Mouse (Mus musculus): ENCODE data around the gene Ddb2. TPM values are rescaled to one million over a fixed set of nuclear protein-coding genes. Genes with fewer than 3 reads are reported as not detected.
A peak's percentile ranks its signal among the peaks of the same experiment; 100 is the strongest.

Ddb2 gene
- polyA plus RNA-seq, 1 experiment = 3.3 TPM

GRCm38 (mm10) chr2:91183711-91184405 lies 52.9 kb downstream of the Ddb2 start, which contains the start of gene Madd:
Gene Madd, minus strand, starts transcription at chr2:91183837.
- Histone ChIP-seq H3K27ac (ENCODE audit: insufficient read depth, low read depth, low read length) (peak within 1 kb of the TSS; percentile 66), H3K4me3 (ENCODE audit: low read depth, low read length) (peak within 1 kb of the TSS; percentile 82), H3K4me1 (ENCODE audit: control insufficient read depth, insufficient read depth, insufficient read length, low read length) (peaks cover 13% of the 10 kb centered on the region), H3K27me3 (ENCODE audit: control insufficient read depth, insufficient read depth, low read length) (no peaks in the 10 kb centered on the region), H3K36me3 (ENCODE audit: control insufficient read depth, insufficient read depth, low read length) (peaks cover 6% of the 10 kb centered on the region; the same call in 1 of the 2 replicates)
- WGBS = 47% methylated on average over 15 of the region's 15 CpGs
- TF ChIP-seq CTCF (IDR thresholded peaks at IDR 0.05; ENCODE audit: extremely low read depth, insufficient read length, insufficient replicate concordance, low read depth, low read length) = no peak
- TF ChIP-seq POLR2A (IDR thresholded peaks at IDR 0.05; ENCODE audit: low read depth, low read length) = no peak; the same call in 1 of the 2 replicates

GRCm38 (mm10) chr2:91183148-91183513 lies 53.7 kb downstream of the Ddb2 start:
- Histone ChIP-seq H3K27ac (ENCODE audit: insufficient read depth, low read depth, low read length) (peak overlapping the region; percentile 66), H3K27me3 (ENCODE audit: control insufficient read depth, insufficient read depth, low read length) (no peaks in the 10 kb centered on the region), H3K36me3 (ENCODE audit: control insufficient read depth, insufficient read depth, low read length) (peaks cover 6% of the 10 kb centered on the region), H3K4me1 (ENCODE audit: control insufficient read depth, insufficient read depth, insufficient read length, low read length) (peaks cover 13% of the 10 kb centered on the region), H3K4me3 (ENCODE audit: low read depth, low read length) (peak overlapping the region; percentile 82)
- 0% methylated on average over 9 of the region's 9 CpGs for WGBS
- no peak for TF ChIP-seq CTCF (IDR thresholded peaks at IDR 0.05; ENCODE audit: extremely low read depth, insufficient read length, insufficient replicate concordance, low read depth, low read length)
- no peak for TF ChIP-seq POLR2A (IDR thresholded peaks at IDR 0.05; ENCODE audit: low read depth, low read length)

- TF ChIP-seq CTCF (IDR thresholded peaks at IDR 0.05; ENCODE audit: extremely low read depth, insufficient read length, insufficient replicate concordance, low read depth, low read length) (no peak), POLR2A (IDR thresholded peaks at IDR 0.05; ENCODE audit: low read depth, low read length) (peak; percentile 25; the same call in 1 of the 2 replicates)
- H3K4me3 ChIP-seq (ENCODE audit: low read depth, low read length) = peak overlapping the region; percentile 82
- peak overlapping the region; percentile 66 for H3K27ac ChIP-seq (ENCODE audit: insufficient read depth, low read depth, low read length)
- peaks cover 13% of the 10 kb centered on the region for H3K4me1 ChIP-seq (ENCODE audit: control insufficient read depth, insufficient read depth, insufficient read length, low read length)
- H3K36me3 ChIP-seq (ENCODE audit: control insufficient read depth, insufficient read depth, low read length) = peaks cover 12% of the 10 kb centered on the region
- H3K27me3 ChIP-seq (ENCODE audit: control insufficient read depth, insufficient read depth, low read length) = no peaks in the 10 kb centered on the region
- WGBS = under 1% methylated on average over 79 of the region's 81 CpGs
Measured at GRCm38 (mm10) chr2:91182405-91183147, 54.2 kb downstream of the Ddb2 start.

- Histone ChIP-seq H3K27me3 (ENCODE audit: control insufficient read depth, insufficient read depth, low read length) (no peaks in the 10 kb centered on the region), H3K4me3 (ENCODE audit: low read depth, low read length) (peak overlapping the region; percentile 82), H3K4me1 (ENCODE audit: control insufficient read depth, insufficient read depth, insufficient read length, low read length) (peaks cover 11% of the 10 kb centered on the region), H3K36me3 (ENCODE audit: control insufficient read depth, insufficient read depth, low read length) (peaks cover 8% of the 10 kb centered on the region), H3K27ac (ENCODE audit: insufficient read depth, low read depth, low read length) (no peak overlapping the region)
- TF ChIP-seq CTCF (IDR thresholded peaks at IDR 0.05; ENCODE audit: extremely low read depth, insufficient read length, insufficient replicate concordance, low read depth, low read length) (no peak), POLR2A (IDR thresholded peaks at IDR 0.05; ENCODE audit: low read depth, low read length) (no peak)
- whole genome bisulfite sequencing = 15% methylated on average over 8 of the region's 8 CpGs
Measured at GRCm38 (mm10) chr2:91182016-91182404, 54.8 kb downstream of the Ddb2 start.

- no peak for TF ChIP-seq POLR2A (IDR thresholded peaks at IDR 0.05; ENCODE audit: low read depth, low read length)
- no peak for TF ChIP-seq CTCF (IDR thresholded peaks at IDR 0.05; ENCODE audit: extremely low read depth, insufficient read length, insufficient replicate concordance, low read depth, low read length)
- Histone ChIP-seq H3K4me1 (ENCODE audit: control insufficient read depth, insufficient read depth, insufficient read length, low read length) (peaks cover 11% of the 10 kb centered on the region), H3K27me3 (ENCODE audit: control insufficient read depth, insufficient read depth, low read length) (no peaks in the 10 kb centered on the region), H3K4me3 (ENCODE audit: low read depth, low read length) (no peak overlapping the region), H3K36me3 (ENCODE audit: control insufficient read depth, insufficient read depth, low read length) (peaks cover 17% of the 10 kb centered on the region), H3K27ac (ENCODE audit: insufficient read depth, low read depth, low read length) (no peak overlapping the region)
- WGBS = 74% methylated on average over 5 of the region's 5 CpGs
Measured at GRCm38 (mm10) chr2:91180706-91181105, 56.1 kb downstream of the Ddb2 start.

- no peak overlapping the region for H3K4me3 ChIP-seq (ENCODE audit: low read depth, low read length)
- H3K27ac ChIP-seq (ENCODE audit: insufficient read depth, low read depth, low read length) = no peak overlapping the region
- TF ChIP-seq POLR2A (IDR thresholded peaks at IDR 0.05; ENCODE audit: low read depth, low read length) (no peak), CTCF (IDR thresholded peaks at IDR 0.05; ENCODE audit: extremely low read depth, insufficient read length, insufficient replicate concordance, low read depth, low read length) (no peak)
- H3K4me1 ChIP-seq (ENCODE audit: control insufficient read depth, insufficient read depth, insufficient read length, low read length) = peaks cover 11% of the 10 kb centered on the region
- H3K27me3 ChIP-seq (ENCODE audit: control insufficient read depth, insufficient read depth, low read length) = no peaks in the 10 kb centered on the region
- peaks cover 22% of the 10 kb centered on the region for H3K36me3 ChIP-seq (ENCODE audit: control insufficient read depth, insufficient read depth, low read length)
- 74% methylated on average over 4 of the region's 4 CpGs for WGBS
Measured at GRCm38 (mm10) chr2:91179825-91180224, 57.0 kb downstream of the Ddb2 start.

- TF ChIP-seq POLR2A (IDR thresholded peaks at IDR 0.05; ENCODE audit: low read depth, low read length) (no peak), CTCF (IDR thresholded peaks at IDR 0.05; ENCODE audit: extremely low read depth, insufficient read length, insufficient replicate concordance, low read depth, low read length) (no peak)
- H3K27ac ChIP-seq (ENCODE audit: insufficient read depth, low read depth, low read length) = no peak overlapping the region
Measured at GRCm38 (mm10) chr2:91176234-91176633, 60.5 kb downstream of the Ddb2 start.

More at GRCm38 (mm10) chr2:91176234-91176633, 60.5 kb downstream of the Ddb2 start:
- no peaks in the 10 kb centered on the region for H3K27me3 ChIP-seq (ENCODE audit: control insufficient read depth, insufficient read depth, low read length)
- 79% methylated on average over 6 of the region's 6 CpGs for WGBS
- H3K4me1 ChIP-seq (ENCODE audit: control insufficient read depth, insufficient read depth, insufficient read length, low read length) = no peaks in the 10 kb centered on the region
- peaks cover 45% of the 10 kb centered on the region for H3K36me3 ChIP-seq (ENCODE audit: control insufficient read depth, insufficient read depth, low read length)
- H3K4me3 ChIP-seq (ENCODE audit: low read depth, low read length) = no peak overlapping the region

Data from small intestine, adult 2 months (tissue).